Mouse (Mus musculus) bone marrow, adult 2 months (tissue): ENCODE data around the gene Dlg2.

ENCODE experiments used
- CTCF ChIP-seq: fragments of 200-500 bp; IDR thresholded peaks from 2 replicates; pipeline ENCODE4 v1.5.1; 2011; ENCODE audit warnings: low read length, control low read depth; ENCODE audit not compliant: control insufficient read depth, insufficient read depth
- POLR2A ChIP-seq: fragments of 200-500 bp; IDR thresholded peaks from 2 replicates; pipeline ENCODE4 v1.6.1; 2011; ENCODE audit warnings: low read depth, mild to moderate bottlenecking, control low read depth, low read length, borderline replicate concordance; ENCODE audit not compliant: control insufficient read depth

GRCm38 (mm10) chr7:90927441-90927840 lies 451.0 kb downstream of the Dlg2 start:
- TF ChIP-seq CTCF (no peak), POLR2A (no peak)
